Mouse (Mus musculus) bone marrow macrophage, adult 2 months (primary cell): ENCODE results near the gene Krt31.

Source experiments
- CTCF ChIP-seq: IDR thresholded peaks from 2 replicates; pipeline ENCODE4 v1.5.1; 2012; ENCODE audit warnings: low read depth, mild to moderate bottlenecking, low read length, moderate library complexity
- POLR2A ChIP-seq: IDR thresholded peaks from 2 replicates; pipeline ENCODE4 v1.6.1; 2012; ENCODE audit warnings: mild to moderate bottlenecking, low read depth, low read length, borderline replicate concordance

DNA sequence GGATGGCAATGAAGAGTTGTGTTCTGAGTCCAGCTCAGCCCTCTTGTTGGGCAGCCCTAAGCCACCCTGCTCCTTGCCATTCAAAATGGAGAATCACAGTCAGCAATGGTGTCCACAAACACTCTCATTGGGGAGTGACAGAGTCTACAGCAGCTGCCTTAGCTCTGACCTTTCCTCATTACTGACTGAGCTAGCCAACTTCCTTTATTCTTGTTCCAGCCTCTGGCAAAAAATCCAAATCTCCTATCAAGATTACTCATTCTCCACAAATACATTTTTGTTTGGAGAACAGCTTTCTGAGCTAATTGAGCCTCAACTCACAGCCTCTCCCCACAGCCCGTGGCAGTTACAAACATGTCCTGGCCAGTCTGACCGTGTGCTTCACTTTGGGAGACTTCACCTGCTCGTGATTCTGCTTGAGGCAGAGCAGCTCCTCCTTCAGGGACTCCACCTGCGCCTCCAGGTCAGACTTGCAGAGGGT lies 36.6 kb downstream of the Krt31 start:
- no peak for TF ChIP-seq POLR2A
- TF ChIP-seq CTCF = no peak
